Mouse (Mus musculus) embryo, embryonic 11.5 days (tissue): ENCODE results near the gene Zfp729a.
A peak's percentile ranks its signal among the peaks of the same experiment; 100 is the strongest.
"Not testable (repeated sequence)": the region's sequence is repeated elsewhere in the genome, so short reads cannot be mapped to it uniquely, and the experiment has no call there.

Experiments used
- DNase-seq: peaks from one replicate; pipeline ENCODE4 v3.0.0-alpha.2; 2012; ENCODE audit warnings: low read depth, low spot score

Gene Zfp729a

DNA sequence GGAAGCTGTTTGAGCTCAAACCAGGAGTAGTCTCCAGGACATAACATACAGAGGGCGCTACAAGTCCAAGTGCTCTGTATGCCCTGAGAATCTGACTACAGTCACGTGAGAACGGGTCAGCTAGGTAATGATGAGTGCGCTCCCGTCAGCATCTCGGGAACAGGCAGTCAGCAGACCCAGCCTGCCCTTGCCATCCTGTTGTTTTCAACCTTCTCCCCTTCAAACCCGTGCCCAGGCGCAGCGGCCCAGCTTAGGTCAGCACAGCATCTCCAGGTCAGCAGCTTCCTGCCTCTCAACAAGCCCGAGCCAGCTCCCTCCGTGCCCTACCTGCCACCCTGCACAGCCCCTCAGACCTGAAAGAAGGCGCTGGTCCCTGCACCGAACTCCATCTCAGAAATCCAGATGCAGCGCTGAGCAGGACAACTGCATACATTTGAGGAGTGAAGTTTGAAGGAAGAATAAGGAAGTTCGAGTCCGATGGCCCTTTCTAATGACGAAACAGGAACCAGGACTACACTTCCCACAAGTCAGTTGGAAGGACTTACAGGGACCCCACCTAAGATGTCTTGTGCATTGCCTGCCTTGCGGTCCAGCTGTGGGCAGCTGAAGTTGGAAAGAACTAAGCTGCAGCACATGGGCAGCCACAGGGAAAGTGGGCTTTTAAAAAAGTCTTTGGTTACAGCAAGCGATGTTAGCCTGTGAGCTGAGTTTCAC, at the start of gene Zfp729a, which contains the start of gene Gm49345:
Gene Zfp729a, minus strand, starts transcription at position 498 of the 714 bp plus-strand sequence.
Gene Gm49345, minus strand, starts transcription at position 476 of the 714 bp plus-strand sequence.
- peak; percentile 84 for DNase-seq

DNA sequence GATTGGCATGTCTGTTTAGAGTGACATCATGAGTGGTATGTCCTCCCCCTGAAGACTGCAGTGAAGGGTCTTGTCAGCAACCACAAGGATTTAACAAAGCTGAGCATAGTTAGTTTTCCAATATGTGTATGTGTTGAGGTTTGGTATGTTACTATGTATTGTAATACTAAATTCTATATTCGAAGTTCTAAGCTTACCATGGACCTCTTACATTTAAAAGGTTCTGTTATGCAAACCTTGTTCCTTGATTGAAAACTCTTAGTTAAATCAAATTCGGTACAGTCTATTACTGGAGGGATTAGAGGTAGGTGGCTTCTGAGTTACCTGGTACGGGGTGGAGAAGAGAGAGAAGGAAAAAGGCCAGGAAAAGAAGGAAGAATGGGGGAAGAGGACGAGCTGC, 49.4 kb upstream of the Zfp729a start, which contains the start of gene Zfp738:
Gene Zfp738, minus strand, starts transcription at position 101 of the 400 bp plus-strand sequence.
- DNase-seq, result no peak

DNA sequence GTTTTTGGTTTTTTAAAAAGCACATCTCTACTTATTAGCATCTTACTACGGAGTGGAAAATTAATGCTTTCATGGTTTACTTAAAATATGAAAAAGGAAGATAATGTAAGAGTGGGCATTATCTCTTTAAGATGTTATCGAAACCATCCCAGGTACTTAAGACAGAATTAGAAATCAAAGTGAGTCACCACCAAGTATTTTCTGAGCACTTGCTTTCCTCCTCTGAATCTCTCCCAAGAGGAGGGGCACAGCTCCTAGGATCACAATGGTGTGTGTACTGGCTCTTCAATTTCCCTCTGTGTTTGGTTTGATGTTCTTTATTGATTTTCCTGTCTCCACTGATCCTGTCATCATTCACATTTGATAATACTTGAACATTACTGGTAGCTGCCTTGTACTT, 46.2 kb upstream of the Zfp729a start:
- not testable (repeated sequence) for DNase-seq

DNA sequence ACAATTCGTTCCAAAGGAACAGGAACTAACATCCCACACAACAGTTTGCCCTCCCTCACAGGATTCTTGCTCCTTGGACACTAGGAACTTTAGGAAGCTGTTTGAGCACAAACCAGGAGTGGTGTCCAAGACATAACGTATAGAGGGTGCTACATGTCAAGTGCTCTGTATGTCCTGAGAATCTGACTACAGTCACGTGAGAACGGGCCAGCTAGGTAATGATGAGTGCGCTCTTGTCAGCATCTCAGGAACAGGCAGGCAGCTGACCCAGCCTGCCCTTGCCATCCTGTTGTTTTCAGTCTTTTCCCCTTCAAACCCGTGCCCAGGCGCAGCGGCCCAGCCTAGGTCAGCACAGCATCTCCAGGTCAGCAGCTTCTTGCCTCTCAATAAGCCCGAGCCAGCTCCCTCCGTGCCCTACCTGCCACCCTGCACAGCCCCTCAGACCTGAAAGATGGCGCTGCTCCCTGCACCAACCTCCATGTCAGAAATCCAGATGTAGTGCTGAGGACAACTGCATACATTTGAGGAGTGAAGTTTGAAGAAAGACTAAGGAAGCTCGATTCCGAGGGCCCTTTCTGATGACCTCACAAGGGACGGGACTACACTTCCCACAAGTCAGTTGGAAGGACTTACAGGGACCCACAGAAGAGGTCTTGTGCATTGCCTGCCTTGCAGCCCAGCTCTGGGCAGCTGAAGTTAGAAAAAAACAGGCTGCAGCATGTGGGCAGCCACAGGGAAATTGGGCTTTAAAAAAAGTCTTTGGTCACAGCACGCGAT, 45.6 kb upstream of the Zfp729a start:
- peak; percentile 75 for DNase-seq

DNA sequence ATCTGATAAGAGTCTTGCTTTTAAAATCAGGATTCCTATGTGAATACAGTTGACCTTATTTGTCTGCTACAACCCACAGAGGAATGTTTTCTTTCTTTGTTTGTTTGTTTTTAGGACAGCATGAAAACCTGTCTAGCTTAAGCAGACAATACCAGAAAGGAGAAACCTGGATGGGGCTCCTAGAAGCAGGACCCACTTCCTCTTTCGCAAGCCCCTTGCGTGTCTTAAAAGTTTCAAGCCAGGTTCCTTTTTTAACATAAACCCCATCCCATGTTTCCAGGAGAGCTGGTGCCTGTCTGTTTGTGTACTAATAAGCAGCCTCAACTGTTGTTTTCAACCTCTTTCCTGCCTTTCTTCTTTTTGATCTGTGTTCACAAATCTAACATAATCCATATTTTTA, 37.3 kb upstream of the Zfp729a start:
- no peak for DNase-seq

DNA sequence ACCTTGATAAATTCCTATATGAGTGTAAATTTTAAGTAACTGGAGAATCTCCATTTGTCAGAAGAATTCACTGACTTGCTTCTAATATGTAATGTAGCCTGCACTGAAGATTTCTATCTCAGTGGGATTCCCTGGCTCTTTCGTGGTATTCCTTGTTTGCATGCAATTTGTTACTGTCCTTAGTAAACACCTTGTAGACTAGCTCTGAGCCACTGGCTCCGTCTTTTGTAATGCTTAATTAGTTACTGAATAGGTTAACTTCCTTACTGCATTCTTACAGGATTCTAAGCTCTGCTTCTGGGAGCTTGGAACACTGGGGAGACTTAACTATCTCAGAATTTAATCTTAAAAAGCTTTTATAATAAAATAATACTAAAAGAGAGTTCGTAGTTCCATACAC, 14.9 kb upstream of the Zfp729a start:
- no peak for DNase-seq

DNA sequence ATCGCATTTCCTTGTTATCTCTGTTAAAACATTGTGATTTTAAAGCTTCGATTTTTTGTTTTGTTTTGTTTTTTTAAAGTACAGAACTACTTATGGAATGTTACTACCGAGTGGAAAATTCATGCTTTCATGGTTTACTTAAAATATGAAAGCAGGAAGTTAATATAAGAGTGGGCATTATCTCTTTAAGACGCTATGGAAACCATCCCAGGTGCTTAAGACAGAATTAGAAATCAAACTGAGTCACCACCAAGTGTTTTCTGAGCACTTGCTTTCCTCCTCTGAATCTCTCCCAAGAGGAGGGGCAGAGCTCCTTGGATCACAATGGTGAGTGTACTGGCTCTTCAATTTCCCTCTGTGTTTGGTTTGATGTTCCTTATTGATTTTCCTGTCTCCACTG, 27.5 kb downstream of the Zfp729a start:
- no peak for DNase-seq

DNA sequence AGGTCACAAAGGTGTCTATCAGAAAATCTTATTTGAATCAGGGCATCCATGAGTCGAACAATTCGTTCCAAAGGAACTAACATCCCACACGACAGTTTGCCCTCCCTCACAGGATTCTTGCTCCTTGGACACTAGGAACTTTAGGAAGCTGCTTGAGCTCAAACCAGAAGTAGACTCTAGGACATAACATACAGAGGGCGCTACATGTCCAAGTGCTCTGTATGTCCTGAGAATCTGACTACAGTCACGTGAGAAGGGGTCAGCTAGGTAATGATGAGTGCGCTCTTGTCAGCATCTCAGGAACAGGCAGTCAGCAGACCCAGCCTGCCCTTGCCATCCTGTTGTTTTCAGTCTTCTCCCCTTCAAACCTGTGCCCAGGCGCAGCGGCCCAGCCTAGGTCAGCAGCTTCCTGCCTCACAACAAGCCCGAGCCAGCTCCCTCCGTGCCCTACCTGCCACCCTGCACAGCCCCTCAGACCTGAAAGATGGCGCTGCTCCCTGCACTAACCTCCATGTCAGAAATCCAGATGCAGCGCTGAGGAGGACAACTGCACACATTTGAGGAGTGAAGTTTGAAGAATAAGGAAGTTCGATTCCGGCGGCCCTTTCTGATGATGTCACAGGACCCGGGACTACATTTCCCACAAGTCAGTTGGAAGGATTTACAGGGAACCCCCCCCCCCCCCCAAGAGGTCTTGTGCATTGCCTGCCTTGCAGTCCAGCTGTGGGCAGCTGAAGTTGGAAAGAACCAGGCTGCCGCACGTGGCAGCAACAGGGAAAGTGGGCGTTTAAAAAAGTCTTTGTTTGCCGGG, 28.3 kb downstream of the Zfp729a start, which contains the start of gene Zfp729b:
Gene Zfp729b, minus strand, starts transcription at position 642 of the 811 bp plus-strand sequence.
- peak; percentile 78 for DNase-seq

DNA sequence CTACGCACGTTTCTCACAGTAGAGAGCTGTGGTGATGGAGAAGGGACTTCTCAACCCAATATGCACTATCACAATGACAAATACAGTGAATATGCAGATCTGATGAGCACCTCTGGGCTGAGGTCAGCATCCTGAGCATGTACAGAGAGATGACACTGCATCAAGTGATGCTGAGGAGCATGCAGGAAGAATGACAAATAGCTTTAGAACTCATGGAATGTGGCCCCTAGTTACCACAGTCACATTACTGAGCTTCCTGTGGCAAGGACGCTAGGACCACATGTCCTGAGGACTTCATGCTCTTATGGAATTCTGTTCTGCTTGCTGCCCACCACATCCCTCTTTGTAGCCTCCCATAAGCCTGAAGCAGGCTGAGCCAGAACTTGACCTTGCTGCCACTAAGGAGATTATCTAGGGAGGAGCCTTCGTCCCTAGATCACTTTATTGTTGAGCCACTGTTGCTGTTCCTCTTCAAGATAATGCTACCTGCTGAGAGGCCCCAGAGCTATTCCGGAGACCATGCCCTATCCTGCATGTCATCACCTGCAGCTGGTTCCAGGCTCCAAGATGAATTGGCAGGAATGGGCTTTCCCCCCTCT, 64.9 kb downstream of the Zfp729a start:
- no peak for DNase-seq
